Mouse (Mus musculus) skeletal muscle tissue, postnatal 0 days (tissue): ENCODE measurements around the gene Foxg1. TPM values are rescaled to one million over a fixed set of nuclear protein-coding genes. Genes with fewer than 3 reads are reported as not detected.

Experiments
- polyA plus RNA-seq: library from polyadenylated mRNA; unstranded; fragments of >200 nt; fragmentation: Nextera tagmentation; extraction: Ambion mirVana; gene quantifications from 2 replicates; pipeline ENCODE4 v1.2.1, GENCODE M21; 2015

Gene Foxg1
- not detected in 2 replicates for polyA plus RNA-seq

DNA sequence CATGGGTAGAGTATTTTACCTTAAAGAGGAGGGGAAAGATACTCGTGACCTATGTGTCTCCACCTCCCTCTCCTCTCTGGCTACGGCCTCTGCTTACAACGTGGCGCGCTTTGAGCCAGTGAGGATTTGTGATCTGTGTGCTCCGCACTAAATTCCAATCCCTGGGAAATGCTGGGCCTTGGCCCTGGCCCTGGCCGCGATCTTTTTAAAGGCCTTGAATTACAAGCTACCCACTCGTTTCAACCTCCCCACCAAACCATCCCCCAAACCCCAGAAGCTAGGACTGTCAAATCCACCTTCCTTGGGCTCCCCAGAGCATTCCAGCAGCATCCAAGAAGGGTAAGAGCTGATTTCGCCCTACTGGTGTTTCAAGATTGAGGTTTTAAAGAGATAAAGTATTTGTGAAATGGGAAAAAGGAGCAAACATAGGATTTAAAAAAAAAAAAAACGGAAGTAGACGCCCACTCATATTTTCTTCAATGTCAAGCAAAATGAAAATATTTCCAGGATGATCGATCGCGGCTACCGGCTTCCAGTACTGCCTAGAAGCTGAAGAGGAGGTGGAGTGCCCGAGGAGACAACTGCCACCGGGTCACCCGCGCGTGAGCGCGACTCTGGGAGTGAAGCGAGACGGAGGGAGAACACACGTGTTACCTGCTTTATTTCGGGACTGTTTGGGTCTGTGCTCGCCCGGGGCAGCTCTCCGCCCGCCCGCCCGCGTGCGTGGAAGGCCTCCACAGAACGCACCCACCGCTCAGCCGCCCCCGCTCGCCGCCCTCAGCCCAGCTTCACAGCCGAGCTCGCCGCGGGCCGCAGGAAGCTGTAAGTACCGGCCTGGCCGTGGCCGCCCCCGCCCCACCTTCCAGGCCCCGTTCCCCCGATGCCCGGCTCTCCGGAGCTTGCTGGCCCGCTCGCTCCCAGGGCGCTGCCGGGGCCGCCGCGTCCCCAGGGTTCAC lies at the start of gene Foxg1:
Gene Foxg1, plus strand, starts transcription at position 96 of the 956 bp plus-strand sequence.

DNA sequence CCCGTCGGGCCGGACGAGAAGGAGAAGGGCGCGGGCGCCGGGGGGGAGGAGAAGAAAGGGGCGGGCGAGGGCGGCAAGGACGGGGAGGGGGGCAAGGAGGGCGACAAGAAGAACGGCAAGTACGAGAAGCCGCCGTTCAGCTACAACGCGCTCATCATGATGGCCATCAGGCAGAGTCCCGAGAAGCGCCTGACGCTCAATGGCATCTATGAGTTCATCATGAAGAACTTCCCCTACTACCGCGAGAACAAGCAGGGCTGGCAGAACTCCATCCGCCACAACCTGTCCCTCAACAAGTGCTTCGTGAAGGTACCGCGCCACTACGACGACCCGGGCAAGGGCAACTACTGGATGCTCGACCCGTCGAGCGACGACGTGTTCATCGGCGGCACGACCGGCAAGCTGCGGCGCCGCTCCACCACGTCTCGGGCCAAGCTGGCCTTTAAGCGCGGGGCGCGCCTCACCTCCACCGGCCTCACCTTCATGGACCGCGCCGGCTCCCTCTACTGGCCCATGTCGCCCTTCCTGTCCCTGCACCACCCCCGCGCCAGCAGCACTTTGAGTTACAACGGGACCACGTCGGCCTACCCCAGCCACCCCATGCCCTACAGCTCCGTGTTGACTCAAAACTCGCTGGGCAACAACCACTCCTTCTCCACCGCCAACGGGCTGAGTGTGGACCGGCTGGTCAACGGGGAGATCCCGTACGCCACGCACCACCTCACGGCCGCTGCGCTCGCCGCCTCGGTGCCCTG lies 2.6 kb downstream of the Foxg1 start, which contains the start of gene Gm43517:
Gene Gm43517, plus strand, starts transcription at position 299 of the 755 bp plus-strand sequence.

Other genes starting within 250 kb of the Foxg1 start
- gene Gm43517, start 2.5 kb downstream of the Foxg1 start, polyA plus RNA-seq: not detected in 2 replicates